Mouse (Mus musculus) hindbrain, embryonic 13.5 days (tissue): ENCODE data around the gene Kcne3. TPM values are rescaled to one million over a fixed set of nuclear protein-coding genes. Genes with fewer than 3 reads are reported as not detected.

Experiments
- ATAC-seq: fragments of 200-750 bp; cut with Nextera tagmentation; 2 replicates; pipeline ENCODE4 v1.8.0; 2017; ENCODE audit warnings: moderate TSS enrichment; ENCODE audit not compliant: low FRiP score
- H3K27ac ChIP-seq: fragments of 300-500 bp; sonication (generic); 2 replicates; pipeline ENCODE4 v1.5.1; 2015; ENCODE audit warnings: inconsistent platforms, mild to moderate bottlenecking, moderate library complexity
- H3K27me3 ChIP-seq: fragments of 300-500 bp; sonication (generic); 2 replicates; pipeline ENCODE4 v1.6.1; 2015; ENCODE audit warnings: mild to moderate bottlenecking, inconsistent platforms
- H3K36me3 ChIP-seq: fragments of 300-500 bp; sonication (generic); 2 replicates; pipeline ENCODE4 v1.6.1; 2015; ENCODE audit warnings: mild to moderate bottlenecking, inconsistent platforms
- H3K4me1 ChIP-seq: fragments of 300-500 bp; sonication (generic); replicated peaks from 2 replicates; pipeline ENCODE4 v1.6.1; 2015; ENCODE audit warnings: inconsistent platforms
- H3K4me2 ChIP-seq: fragments of 300-500 bp; sonication (generic); 2 replicates; pipeline ENCODE4 v1.6.1; 2015; ENCODE audit warnings: inconsistent platforms, mild to moderate bottlenecking, moderate library complexity
- H3K4me3 ChIP-seq: fragments of 300-500 bp; sonication (generic); 2 replicates; pipeline ENCODE4 v1.5.1; 2015; ENCODE audit warnings: mild to moderate bottlenecking, inconsistent platforms
- H3K9ac ChIP-seq: fragments of 300-500 bp; sonication (generic); 2 replicates; pipeline ENCODE4 v1.6.1; 2015; ENCODE audit warnings: mild to moderate bottlenecking, inconsistent platforms
- H3K9me3 ChIP-seq: fragments of 300-500 bp; sonication (generic); 2 replicates; pipeline ENCODE4 v1.6.1; 2016; ENCODE audit warnings: inconsistent platforms
- WGBS: fragments of 180-500 bp; shearing (Covaris S2); methylation state at CpG from one replicate; pipeline ENCODE4 v1.1.7; 2015; 5-methylcytosine and 5-hydroxymethylcytosine counted together
- polyA plus RNA-seq: library from polyadenylated mRNA; unstranded; fragments of >200 nt; fragmentation: Nextera tagmentation; extraction: Ambion mirVana; gene quantifications from 2 replicates; pipeline ENCODE4 v1.2.1, GENCODE M21; 2015

Gene Kcne3
- polyA plus RNA-seq, 1 experiment from 2014 or later = 0.66 TPM

DNA sequence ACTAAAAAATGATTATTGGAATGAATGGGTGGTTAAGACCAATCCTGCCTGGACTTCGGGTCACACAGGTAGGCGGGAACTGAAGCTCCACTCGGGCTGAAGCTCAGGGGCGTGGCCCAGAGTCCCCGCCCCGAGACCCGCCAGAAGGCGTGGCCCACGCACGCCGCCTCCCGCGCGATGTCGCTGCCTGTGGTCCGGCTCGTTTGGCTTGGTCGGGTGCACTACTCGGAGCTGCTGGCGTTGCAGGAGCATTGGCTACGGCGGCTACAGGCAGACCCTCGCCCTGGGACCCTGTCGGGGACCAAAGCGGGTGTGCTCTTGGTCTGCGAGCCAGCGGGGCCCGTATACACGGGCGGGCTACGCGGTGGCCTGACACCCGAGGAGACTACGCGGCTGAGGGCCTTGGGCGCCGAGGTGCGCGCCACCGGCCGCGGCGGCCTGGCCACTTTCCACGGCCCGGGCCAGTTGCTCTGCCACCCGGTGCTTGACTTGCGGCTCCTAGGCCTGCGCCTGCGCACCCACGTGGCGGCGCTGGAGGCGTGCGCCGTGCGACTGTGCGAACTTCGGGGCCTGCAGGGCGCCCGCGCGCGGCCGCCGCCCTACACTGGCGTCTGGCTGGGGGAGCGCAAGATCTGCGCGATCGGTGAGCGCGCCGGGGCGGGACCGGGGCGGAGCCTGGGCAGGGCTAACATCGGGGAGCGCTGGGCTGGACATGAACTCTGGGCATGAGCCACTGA is 17.0 kb upstream of the Kcne3 start, which contains the start of gene Lipt2:
Gene Lipt2 (plus strand): TSS at position 173 of the 737 bp plus-strand sequence.
- H3K9me3 ChIP-seq = no peaks in the 10 kb centered on the region
- no peaks in the 10 kb centered on the region for H3K36me3 ChIP-seq
- peaks cover 12% of the 10 kb centered on the region; the same call in 1 of the 2 replicates for H3K27me3 ChIP-seq
- ATAC-seq = peak; percentile 98
- peak within 1 kb of the TSS; percentile 89 for H3K9ac ChIP-seq
- peak within 1 kb of the TSS; percentile 80 for H3K4me2 ChIP-seq
- peaks cover 5% of the 10 kb centered on the region for H3K4me1 ChIP-seq
- H3K4me3 ChIP-seq = peak within 1 kb of the TSS; percentile 80
- under 1% methylated on average over 78 of the region's 78 CpGs for WGBS
- peak within 1 kb of the TSS; percentile 94 for H3K27ac ChIP-seq

DNA sequence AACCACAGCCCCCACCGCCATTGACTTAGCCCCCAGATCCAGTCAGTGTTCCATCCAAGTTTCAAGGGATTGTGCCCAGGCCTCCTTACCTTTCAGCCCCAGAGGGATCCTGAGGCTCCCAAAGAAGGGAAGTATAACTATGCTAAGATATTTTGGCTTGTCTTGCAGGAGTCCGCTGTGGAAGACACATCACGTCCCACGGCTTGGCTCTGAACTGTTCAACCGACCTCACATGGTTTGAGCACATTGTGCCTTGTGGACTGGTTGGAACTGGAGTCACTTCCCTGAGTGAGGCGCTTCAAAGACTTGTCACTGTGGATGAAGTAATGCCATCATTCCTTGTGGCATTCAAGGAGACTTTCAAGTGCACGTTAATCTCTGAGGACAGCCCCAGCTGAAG is 16.3 kb upstream of the Kcne3 start:
- no peaks in the 10 kb centered on the region for H3K9me3 ChIP-seq
- H3K4me2 ChIP-seq = peak overlapping the region; percentile 80
- peak overlapping the region; percentile 80 for H3K4me3 ChIP-seq
- WGBS = 74% methylated on average over 7 of the region's 7 CpGs
- ATAC-seq = peak; percentile 22
- H3K9ac ChIP-seq = peak overlapping the region; percentile 89
- H3K36me3 ChIP-seq = no peaks in the 10 kb centered on the region
- H3K4me1 ChIP-seq = peaks cover 5% of the 10 kb centered on the region
- H3K27me3 ChIP-seq = peaks cover 12% of the 10 kb centered on the region; the same call in 1 of the 2 replicates
- peak overlapping the region; percentile 94 for H3K27ac ChIP-seq

DNA sequence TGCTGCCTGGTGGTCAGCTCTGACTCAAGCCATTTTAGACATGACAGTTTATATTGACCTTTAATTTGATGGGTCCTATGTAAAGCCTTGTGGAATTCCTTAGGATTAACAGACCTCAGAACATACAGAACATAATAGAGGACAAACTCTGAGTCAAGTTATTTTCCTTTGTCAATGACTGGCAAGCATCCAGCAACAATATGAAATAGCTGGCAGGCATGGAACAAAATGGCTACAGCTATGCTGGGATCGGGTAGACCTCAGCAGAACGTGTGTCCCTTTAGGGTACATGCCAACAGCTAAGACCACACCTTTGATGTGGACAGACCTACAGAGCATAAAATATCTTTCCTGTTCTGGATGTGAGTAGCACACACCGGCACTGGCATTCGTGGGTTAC is 12.8 kb upstream of the Kcne3 start:
- ATAC-seq = no peak
- Histone ChIP-seq H3K4me3 (no peak overlapping the region), H3K4me1 (peaks cover 5% of the 10 kb centered on the region), H3K9ac (0 out of 2 replicates have a peak overlapping the region, but pooled peaks have one; percentile 2), H3K27ac (no peak overlapping the region), H3K27me3 (no peaks in the 10 kb centered on the region), H3K4me2 (no peak overlapping the region), H3K36me3 (no peaks in the 10 kb centered on the region), H3K9me3 (no peaks in the 10 kb centered on the region)
- 83% methylated on average over 4 of the region's 4 CpGs for WGBS

DNA sequence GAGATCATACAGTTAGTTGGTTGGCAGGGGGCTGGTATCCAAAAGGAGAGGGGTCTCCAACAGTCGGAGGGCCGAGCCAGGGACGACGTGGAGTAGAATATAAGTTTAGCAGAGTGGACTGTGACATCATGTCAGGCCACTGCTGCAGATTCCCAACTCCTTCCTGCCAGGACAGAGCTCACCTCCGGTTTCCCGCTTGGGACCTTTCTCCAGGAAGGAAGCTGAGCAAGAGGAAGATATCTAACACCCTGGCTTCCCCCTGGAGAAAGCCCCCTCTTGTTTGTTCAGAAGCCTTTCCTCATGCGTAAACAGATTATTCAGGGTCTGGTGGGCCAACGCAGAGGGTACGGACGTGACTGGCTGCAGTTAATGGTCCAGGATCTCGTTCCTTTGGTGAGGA is 7.6 kb upstream of the Kcne3 start:
- WGBS = 88% methylated on average over 11 of the region's 11 CpGs
- Histone ChIP-seq H3K4me2 (no peak overlapping the region), H3K9me3 (no peaks in the 10 kb centered on the region), H3K4me1 (no peaks in the 10 kb centered on the region), H3K9ac (no peak overlapping the region), H3K36me3 (no peaks in the 10 kb centered on the region), H3K27ac (no peak overlapping the region), H3K4me3 (no peak overlapping the region), H3K27me3 (no peaks in the 10 kb centered on the region)
- no peak for ATAC-seq

DNA sequence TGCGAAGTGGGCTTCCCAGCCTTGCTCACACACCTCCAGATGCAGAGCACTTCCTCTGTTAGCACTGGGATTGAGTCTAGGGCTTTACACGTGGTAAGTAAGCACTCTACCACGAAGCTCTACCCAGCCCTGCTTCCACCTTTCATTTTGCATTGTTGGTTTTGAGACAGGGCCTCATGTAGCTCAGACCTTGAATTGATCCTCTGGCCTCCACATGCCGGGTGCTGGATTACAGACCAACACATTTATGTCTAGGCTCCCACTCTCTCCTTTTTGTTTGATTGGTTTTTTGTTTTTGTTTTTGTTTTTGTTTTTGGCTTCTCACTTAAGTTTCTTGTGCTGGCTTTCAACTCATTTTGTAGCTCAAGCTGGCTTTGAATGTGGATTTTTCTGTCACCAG is 5.5 kb upstream of the Kcne3 start:
- WGBS = 64% methylated on average over 4 of the region's 4 CpGs
- Histone ChIP-seq H3K4me1 (no peaks in the 10 kb centered on the region), H3K36me3 (no peaks in the 10 kb centered on the region), H3K4me3 (no peak overlapping the region), H3K4me2 (no peak overlapping the region), H3K27me3 (peaks cover 1% of the 10 kb centered on the region; the same call in 1 of the 2 replicates), H3K27ac (no peak overlapping the region), H3K9ac (no peak overlapping the region), H3K9me3 (no peaks in the 10 kb centered on the region)
- no peak for ATAC-seq

DNA sequence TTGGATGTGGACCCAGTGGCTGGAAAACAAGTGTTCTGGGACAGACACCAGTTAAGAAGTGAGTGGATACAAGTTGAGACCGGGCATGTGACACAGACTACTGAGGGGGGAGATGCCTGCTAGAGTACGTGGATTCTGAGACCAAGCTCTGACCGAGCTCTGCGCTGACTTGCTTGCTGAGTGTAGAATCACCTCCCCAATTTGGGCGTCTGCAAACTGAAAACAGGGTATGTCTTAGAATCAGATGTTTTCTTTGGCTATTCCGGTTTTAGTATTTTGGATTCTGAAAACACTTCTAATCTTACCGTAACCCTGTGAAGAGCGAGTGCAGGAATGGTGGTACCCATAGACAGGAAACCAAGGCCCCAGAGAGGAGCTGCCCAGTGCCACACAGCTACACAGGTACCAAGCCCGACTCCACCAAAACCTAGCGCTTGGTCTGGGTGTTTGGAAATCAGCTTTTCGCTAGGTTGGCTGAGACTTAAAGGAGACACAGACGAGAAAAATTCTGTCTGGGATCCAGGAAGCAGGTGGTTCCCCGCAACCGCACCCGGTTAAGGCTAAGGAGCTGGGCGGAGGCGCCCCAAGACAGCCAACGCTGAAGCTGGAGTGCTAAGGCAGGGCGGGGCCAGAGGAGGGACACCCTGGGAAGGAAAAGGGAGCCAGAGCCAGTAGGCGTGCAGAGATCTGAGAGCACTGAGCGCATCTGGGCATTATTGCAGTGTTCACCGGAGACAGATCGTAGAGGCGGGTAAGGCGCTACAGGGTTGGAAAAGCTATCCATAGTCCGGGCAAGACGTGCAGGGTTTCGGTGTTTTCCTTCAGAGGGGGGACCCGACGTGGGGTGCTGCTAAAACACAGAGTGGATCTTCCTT is 2.0 kb downstream of the Kcne3 start:
- H3K9ac ChIP-seq = peak overlapping the region; percentile 67
- H3K27me3 ChIP-seq = peaks cover 67% of the 10 kb centered on the region
- peak overlapping the region; percentile 69 for H3K4me2 ChIP-seq
- H3K9me3 ChIP-seq = no peaks in the 10 kb centered on the region
- H3K36me3 ChIP-seq = no peaks in the 10 kb centered on the region
- peaks cover 13% of the 10 kb centered on the region for H3K4me1 ChIP-seq
- no peak overlapping the region for H3K27ac ChIP-seq
- WGBS = 8% methylated on average over 30 of the region's 30 CpGs
- peak overlapping the region; percentile 39 for H3K4me3 ChIP-seq
- peak; percentile 74; the same call in 1 of the 2 replicates for ATAC-seq

DNA sequence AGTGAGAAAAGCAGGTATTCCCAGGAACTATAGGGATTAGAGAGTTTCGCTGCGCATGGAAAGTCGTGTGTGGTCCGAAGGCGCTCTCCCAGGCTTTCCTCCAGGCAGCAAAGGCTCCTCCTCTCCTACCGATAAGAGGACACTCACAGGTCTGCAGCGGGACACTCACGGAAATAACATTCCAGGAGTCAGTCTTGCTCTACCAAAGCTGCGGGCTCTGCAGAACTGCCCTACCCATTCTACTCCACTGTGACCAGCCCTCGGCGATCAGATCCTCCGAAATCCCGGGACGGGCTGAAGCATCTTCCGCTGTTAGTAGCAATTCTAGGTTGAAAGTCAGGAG is 2.6 kb downstream of the Kcne3 start:
- WGBS = 3% methylated on average over 15 of the region's 15 CpGs
- H3K36me3 ChIP-seq = no peaks in the 10 kb centered on the region
- H3K4me1 ChIP-seq = peaks cover 13% of the 10 kb centered on the region
- no peak overlapping the region for H3K27ac ChIP-seq
- H3K4me3 ChIP-seq = peak overlapping the region; percentile 39
- H3K9me3 ChIP-seq = no peaks in the 10 kb centered on the region
- peak overlapping the region; percentile 69 for H3K4me2 ChIP-seq
- no peak for ATAC-seq
- peaks cover 67% of the 10 kb centered on the region for H3K27me3 ChIP-seq
- peak overlapping the region; percentile 67 for H3K9ac ChIP-seq

DNA sequence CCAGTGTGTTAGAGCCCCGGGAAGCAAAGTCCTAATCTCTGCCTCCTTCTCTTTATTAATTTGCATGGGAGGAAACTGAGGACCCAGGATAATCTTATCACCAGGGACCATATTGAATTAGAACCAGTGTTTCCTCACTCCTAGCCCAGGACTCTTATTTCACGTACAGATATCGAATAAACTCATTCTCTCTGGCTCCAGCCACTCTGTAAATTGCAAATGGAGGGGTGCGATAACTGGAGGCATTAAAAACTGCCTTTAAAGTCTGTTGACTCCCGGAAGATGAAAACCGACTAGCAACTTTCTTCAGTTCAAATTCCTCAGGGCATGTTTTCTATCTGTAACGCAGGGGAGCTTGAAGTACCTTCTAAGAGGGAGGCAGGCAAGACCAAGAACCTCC is 3.1 kb downstream of the Kcne3 start:
- 74% methylated on average over 7 of the region's 7 CpGs for WGBS
- H3K27ac ChIP-seq = no peak overlapping the region
- peak overlapping the region; percentile 69 for H3K4me2 ChIP-seq
- H3K4me1 ChIP-seq = peaks cover 13% of the 10 kb centered on the region
- no peak for ATAC-seq
- no peaks in the 10 kb centered on the region for H3K9me3 ChIP-seq
- peak overlapping the region; percentile 39 for H3K4me3 ChIP-seq
- H3K36me3 ChIP-seq = no peaks in the 10 kb centered on the region
- peaks cover 67% of the 10 kb centered on the region for H3K27me3 ChIP-seq
- H3K9ac ChIP-seq = no peak overlapping the region

DNA sequence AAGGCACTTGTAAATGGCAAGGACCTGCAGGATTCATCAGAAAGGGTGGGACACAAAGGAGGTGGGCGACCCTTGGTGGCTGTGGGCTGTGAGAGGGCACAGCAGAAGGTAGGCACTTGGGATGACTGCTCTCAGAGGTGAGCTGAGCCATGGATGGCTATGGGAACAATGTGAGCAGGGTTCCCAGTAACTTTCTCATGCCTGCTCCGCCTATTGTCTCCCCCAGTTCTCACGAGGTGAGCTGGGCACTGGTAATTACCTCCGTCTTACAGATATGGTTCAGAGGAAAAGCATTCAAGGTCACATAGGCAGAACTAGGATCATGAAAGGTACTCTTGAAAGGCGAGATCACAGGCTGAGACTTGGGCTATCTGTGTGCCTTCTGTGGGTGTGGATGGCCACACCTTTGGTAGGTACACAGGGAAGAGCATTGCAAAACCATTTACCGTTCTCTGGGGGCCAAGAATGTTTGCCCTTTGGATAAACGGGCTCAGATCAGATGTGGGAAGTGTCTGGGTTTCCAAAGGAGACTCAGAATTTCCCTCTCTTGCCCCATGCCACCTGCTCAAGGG is 3.6 kb downstream of the Kcne3 start:
- Histone ChIP-seq H3K4me2 (no peak overlapping the region), H3K4me1 (peaks cover 13% of the 10 kb centered on the region), H3K36me3 (no peaks in the 10 kb centered on the region), H3K9ac (no peak overlapping the region), H3K27me3 (peaks cover 67% of the 10 kb centered on the region), H3K4me3 (no peak overlapping the region), H3K9me3 (no peaks in the 10 kb centered on the region), H3K27ac (no peak overlapping the region)
- 77% methylated on average over 7 of the region's 7 CpGs for WGBS
- no peak for ATAC-seq

DNA sequence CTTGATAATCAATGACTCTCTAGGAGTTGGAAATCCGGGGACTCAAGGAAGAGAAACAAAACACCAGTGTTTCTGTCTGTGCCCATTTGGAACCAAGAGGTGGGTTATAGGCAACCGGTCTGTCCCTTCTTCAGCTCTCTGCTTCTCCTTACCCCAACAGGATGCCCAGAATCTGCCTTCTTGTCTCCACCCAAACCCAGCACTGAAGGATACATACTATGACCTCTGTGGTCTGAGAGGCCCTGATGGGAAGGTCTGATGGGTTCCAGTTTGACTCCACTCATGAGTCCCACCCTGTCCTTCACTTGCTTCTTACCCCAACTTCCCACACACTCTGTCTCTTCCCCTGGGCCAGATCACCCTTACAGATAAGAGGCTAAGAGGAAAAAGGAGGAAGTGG is 4.9 kb downstream of the Kcne3 start:
- 82% methylated on average over 2 of the region's 2 CpGs for WGBS
- H3K9me3 ChIP-seq = no peaks in the 10 kb centered on the region
- no peaks in the 10 kb centered on the region for H3K36me3 ChIP-seq
- H3K27ac ChIP-seq = no peak overlapping the region
- H3K27me3 ChIP-seq = peaks cover 61% of the 10 kb centered on the region
- peaks cover 13% of the 10 kb centered on the region for H3K4me1 ChIP-seq
- no peak for ATAC-seq
- H3K4me3 ChIP-seq = no peak overlapping the region
- no peak overlapping the region for H3K9ac ChIP-seq
- no peak overlapping the region for H3K4me2 ChIP-seq

DNA sequence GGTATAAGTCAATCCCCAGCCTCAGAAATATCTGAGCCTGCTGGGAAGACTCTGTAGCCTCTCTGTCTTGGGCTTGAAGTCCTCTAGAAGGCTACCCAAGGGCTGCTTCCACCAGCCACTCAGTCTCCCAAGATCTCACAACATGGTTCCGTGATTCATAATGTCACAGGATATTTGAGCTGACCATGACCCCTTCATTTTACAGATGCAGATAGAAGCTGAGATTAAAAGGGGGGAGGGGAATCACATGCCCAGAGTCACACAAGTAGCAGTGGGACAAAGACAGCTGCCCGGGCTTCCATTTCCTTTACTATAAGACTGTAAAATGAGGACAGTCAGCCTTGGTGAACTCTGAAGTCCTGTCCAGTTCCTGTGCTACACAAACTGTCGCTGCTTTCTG is 5.3 kb downstream of the Kcne3 start:
- Histone ChIP-seq H3K27me3 (peaks cover 57% of the 10 kb centered on the region), H3K4me1 (peaks cover 13% of the 10 kb centered on the region), H3K36me3 (no peaks in the 10 kb centered on the region), H3K27ac (no peak overlapping the region), H3K9ac (no peak overlapping the region), H3K4me3 (no peak overlapping the region), H3K4me2 (no peak overlapping the region), H3K9me3 (no peaks in the 10 kb centered on the region)
- ATAC-seq = no peak
- WGBS = 77% methylated on average over 3 of the region's 3 CpGs

DNA sequence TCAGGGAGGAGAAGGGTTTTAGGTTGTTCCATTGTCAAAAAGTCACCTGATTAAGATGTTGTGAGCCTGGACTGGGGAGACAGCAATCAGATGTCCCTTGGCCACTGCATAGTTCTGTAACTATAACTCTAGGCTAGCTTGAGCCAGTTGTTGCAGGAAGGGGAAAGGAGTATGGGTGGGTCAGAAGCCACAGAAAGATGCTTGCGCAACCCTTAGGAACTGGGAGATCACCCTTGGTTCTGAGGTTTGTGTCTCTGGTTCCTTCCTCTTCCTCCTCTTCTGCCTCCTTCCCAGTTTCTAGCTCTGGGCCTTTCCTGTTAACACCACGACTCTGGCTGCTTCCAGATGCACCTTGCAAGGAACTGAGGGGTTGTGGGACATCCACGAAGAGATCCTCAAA is 6.1 kb downstream of the Kcne3 start:
- peaks cover 13% of the 10 kb centered on the region for H3K4me1 ChIP-seq
- no peaks in the 10 kb centered on the region for H3K9me3 ChIP-seq
- 75% methylated on average over 3 of the region's 3 CpGs for WGBS
- no peak overlapping the region for H3K9ac ChIP-seq
- no peak for ATAC-seq
- H3K27me3 ChIP-seq = peaks cover 49% of the 10 kb centered on the region
- H3K27ac ChIP-seq = no peak overlapping the region
- no peak overlapping the region for H3K4me3 ChIP-seq
- no peak overlapping the region for H3K4me2 ChIP-seq
- no peaks in the 10 kb centered on the region for H3K36me3 ChIP-seq
